ENCODE assay signal across 8 mouse cellular contexts in the genomic region with DNA sequence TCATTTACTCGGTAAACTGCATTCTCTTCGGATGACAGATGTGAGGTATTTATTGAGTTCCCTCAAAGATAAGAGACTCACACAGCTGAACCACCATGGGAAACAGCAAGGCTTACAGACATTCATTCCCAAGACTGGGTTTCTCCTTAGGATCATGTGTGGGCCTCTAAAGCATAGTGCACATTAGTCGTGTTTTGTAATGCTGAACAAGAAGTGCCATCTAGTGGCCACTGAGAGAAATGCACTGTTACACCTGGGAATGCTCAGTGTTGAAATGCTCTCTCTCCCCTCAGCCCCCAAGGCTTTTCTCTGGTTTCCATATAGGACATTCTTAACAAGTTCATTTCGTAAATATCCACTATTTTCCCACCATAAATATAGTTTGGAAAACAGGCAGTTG. TPM values are rescaled to one million over a fixed set of nuclear protein-coding genes. Genes with fewer than 3 reads are reported as not detected.
DNase-seq lines count a peak whose midpoint lies in the region; ATAC-seq and TF ChIP-seq lines count a peak whose summit lies in the region.

No protein-coding gene starts in this region.

- WGBS in bone marrow, adult 2 months, result 45% methylated on average over 4 of the region's 4 CpGs
- 50% methylated on average over 4 of the region's 4 CpGs for WGBS in hindbrain, embryonic 12.5 days
- WGBS in lung, postnatal 0 days, result 41% methylated on average over 4 of the region's 4 CpGs

- H3K9ac ChIP-seq in hindbrain, embryonic 12.5 days, result no peak overlapping the region
- no peak overlapping the region for H3K9ac ChIP-seq in lung, postnatal 0 days (replicated peaks; ENCODE audit: low read depth)

- TF ChIP-seq EP300 in lung, postnatal 0 days (IDR thresholded peaks at IDR 0.05), result no peak

- peak; percentile 52 for ATAC-seq in hindbrain, embryonic 12.5 days (ENCODE audit: low FRiP score)
- peak; percentile 63 for ATAC-seq in lung, postnatal 0 days

- no peak overlapping the region for H3K4me2 ChIP-seq in hindbrain, embryonic 12.5 days (replicated peaks)
- no peak overlapping the region for H3K4me2 ChIP-seq in lung, postnatal 0 days (replicated peaks; ENCODE audit: low read depth, low read length)

- H3K27ac ChIP-seq in bone marrow, adult 2 months (ENCODE audit: control insufficient read depth, insufficient read depth, low read depth, low read length, poor library complexity), result no peak overlapping the region
- H3K27ac ChIP-seq in hindbrain, embryonic 12.5 days, result no peak overlapping the region
- peak overlapping the region; percentile 11; the same call in 1 of the 2 replicates for H3K27ac ChIP-seq in layer of hippocampus, adult 2 months
- H3K27ac ChIP-seq in lung, postnatal 0 days (ENCODE audit: low read length), result no peak overlapping the region

- H3K27me3 ChIP-seq in hindbrain, embryonic 12.5 days, result no peaks in the 10 kb centered on the region
- no peaks in the 10 kb centered on the region for H3K27me3 ChIP-seq in lung, postnatal 0 days (replicated peaks; ENCODE audit: insufficient read depth, low read length)

- H3K4me3 ChIP-seq in bone marrow, adult 2 months (replicated peaks; ENCODE audit: control insufficient read depth, low read depth, low read length), result no peak overlapping the region
- H3K4me3 ChIP-seq in hindbrain, embryonic 12.5 days, result no peak overlapping the region
- no peak overlapping the region for H3K4me3 ChIP-seq in layer of hippocampus, adult 2 months
- H3K4me3 ChIP-seq in lung, postnatal 0 days (ENCODE audit: low read depth, low read length), result no peak overlapping the region

- H3K36me3 ChIP-seq in hindbrain, embryonic 12.5 days, result no peaks in the 10 kb centered on the region
- H3K36me3 ChIP-seq in lung, postnatal 0 days (ENCODE audit: insufficient read depth, low read length), result no peaks in the 10 kb centered on the region

- H3K9me3 ChIP-seq in hindbrain, embryonic 12.5 days (replicated peaks), result no peaks in the 10 kb centered on the region
- no peaks in the 10 kb centered on the region for H3K9me3 ChIP-seq in lung, postnatal 0 days (ENCODE audit: low read length)

- DNase-seq in ES-CJ7 (ENCODE audit: low read depth, low spot score), result peak; percentile 75
- peak; percentile 30 for DNase-seq in fibroblast of lung, adult 2 months (ENCODE audit: low read depth)
- DNase-seq in layer of hippocampus, adult 2 months (ENCODE audit: low spot score in 2 of 2), result peak; percentile 59 to 62
- peak; percentile 81 for DNase-seq in lung, postnatal 0 days (ENCODE audit: low spot score)
- peak; percentile 78 for DNase-seq in retina, postnatal 1 day
- DNase-seq in ovary, postnatal 10 days (ENCODE audit: low spot score), result no peak

- TF ChIP-seq CTCF in bone marrow, adult 2 months (IDR thresholded peaks at IDR 0.05; ENCODE audit: control insufficient read depth, insufficient read depth, low read length), result peak; percentile 48; the same call in 1 of the 2 replicates
- peak; percentile 97 for TF ChIP-seq CTCF in layer of hippocampus, adult 2 months (conservative IDR thresholded peaks at IDR 0.05)
- peak; percentile 95 for TF ChIP-seq CTCF in lung, postnatal 0 days (IDR thresholded peaks at IDR 0.05)

- TF ChIP-seq POLR2A in bone marrow, adult 2 months (IDR thresholded peaks at IDR 0.05; ENCODE audit: borderline replicate concordance, control insufficient read depth, low read depth, low read length), result no peak

- H3K4me1 ChIP-seq in bone marrow, adult 2 months (ENCODE audit: control insufficient read depth, insufficient read depth, low read length), result peaks cover 1% of the 10 kb centered on the region; the same call in 1 of the 2 replicates
- H3K4me1 ChIP-seq in hindbrain, embryonic 12.5 days, result 0 out of 2 replicates have a peak, but pooled peaks cover 2% of the 10 kb centered on the region
- H3K4me1 ChIP-seq in lung, postnatal 0 days (ENCODE audit: insufficient read depth, low read depth, low read length), result no peaks in the 10 kb centered on the region

RNA-seq across cellular contexts. Expression of gene Map7, which starts 23.0 kb away (rescaled TPM):
- polyA plus RNA-seq in bone marrow, adult 2 months (2011; ENCODE audit: insufficient read depth, insufficient read length, low replicate concordance, missing spikeins), result 17.3 and 18.4 TPM in 2 replicates
- 10.5 and 12.3 TPM in 2 replicates for polyA plus RNA-seq in hindbrain, embryonic 12.5 days (2016; fragmentation: Nextera tagmentation; extraction: Ambion mirVana)
- 100 to 1,000 TPM; 109 to 127 TPM for total RNA-seq in layer of hippocampus, adult 2 months (2021)
- polyA plus RNA-seq in lung, postnatal 0 days (2015; fragmentation: Nextera tagmentation; extraction: Ambion mirVana), result 12.9 and 14.4 TPM in 2 replicates
